In genomic region chr4:43182474-43183168, GRCm38 (mm10) we compare ENCODE assay signal across 14 mouse cellular contexts.
"Had no signal": no experiment of that assay in that cellular context is flagged by ENCODE, and none has a peak within 500 bp of the region (broad histone marks: within the 10 kb centered on the region; RNA-seq: fewer than 3 reads in every experiment).

No protein-coding gene starts in this region.

- H3K4me3 ChIP-seq: liver, embryonic 13.5 days; midbrain, embryonic 12.5 days; midbrain, embryonic 15.5 days; neural tube, embryonic 12.5 days; neural tube, embryonic 15.5 days had no signal

- H3K27ac ChIP-seq: liver, embryonic 13.5 days; macrophage; midbrain, embryonic 12.5 days; midbrain, embryonic 15.5 days; neural tube, embryonic 12.5 days; neural tube, embryonic 15.5 days had no signal

- DNase-seq: kidney, adult 18-20 months; kidney, postnatal 14 days; kidney, postnatal 4 days; liver, embryonic 13.5 days; lung, adult 2 months; spleen, adult 18-20 months; thymus, adult 2 months; thymus, postnatal 14 days; thymus, postnatal 4 days had no signal
